Mouse (Mus musculus) spleen, postnatal 36 days (tissue): ENCODE measurements around the gene Trpv4.

Source experiments
- DNase-seq, 2 experiments: peaks; one replicate each; pipeline ENCODE4 v3.0.0; 2022; ENCODE audit warnings: low spot score in 2 of 2, mixed read lengths in 1 of 2

The Trpv4 gene

DNA sequence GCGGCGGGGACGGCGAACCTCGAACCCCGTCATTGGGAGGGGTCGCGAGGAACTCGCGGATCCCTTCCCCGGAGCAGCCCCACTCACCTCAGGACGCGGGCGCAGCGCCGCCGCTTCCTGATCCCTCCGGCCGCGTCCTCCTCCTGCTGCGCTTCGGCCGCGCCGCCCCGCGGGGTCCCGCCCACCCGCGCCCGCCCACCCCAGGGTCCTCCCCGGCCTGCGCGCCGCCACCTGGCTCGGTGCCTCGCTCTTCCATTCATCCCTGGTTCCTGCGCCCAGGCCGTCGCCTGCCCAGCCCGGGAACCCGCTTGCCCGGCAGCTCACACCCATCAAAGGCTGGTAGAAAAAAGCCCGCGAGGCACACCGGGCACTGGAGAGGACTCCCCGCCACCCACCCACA lies at the start of gene Trpv4:
Gene Trpv4 (minus strand): TSS at position 167 of the 400 bp plus-strand sequence.
- DNase-seq = no peak

DNA sequence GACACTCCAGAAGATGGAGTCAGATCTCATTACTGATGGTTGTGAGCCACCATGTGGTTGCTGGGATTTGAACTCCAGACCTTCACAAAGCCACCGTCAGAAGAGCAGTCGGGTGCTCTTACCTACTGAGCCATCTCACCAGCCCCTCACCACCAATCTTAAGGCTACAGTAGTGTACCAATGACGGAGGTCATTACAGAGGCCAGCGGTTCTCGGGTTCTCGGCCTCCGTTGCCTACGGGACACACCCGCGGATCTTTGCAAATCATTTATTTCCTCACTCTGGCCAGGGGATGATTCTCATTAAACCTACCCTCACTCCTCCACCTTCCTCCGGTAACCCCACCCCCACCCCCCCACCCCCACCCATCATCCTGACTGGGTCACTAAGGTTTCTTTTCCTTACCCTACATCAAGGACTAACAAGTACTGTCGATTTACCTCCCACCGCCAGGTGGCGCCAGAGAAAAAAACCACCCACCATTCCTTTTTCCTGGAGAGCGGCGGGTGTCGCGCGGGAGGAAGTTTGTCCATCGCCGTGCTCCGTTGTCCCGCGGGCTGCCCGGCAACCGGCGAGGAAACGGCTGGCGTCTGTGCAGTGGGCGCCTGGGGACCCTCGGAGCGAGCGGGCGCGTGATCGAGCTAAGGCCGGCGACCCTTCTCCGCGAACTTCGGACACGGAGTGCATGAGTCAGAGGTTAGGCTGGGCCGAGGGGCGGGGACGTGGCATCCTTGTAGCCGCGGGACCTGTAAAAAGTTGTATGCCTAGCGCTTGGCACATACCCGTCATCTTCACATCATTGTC lies 49.2 kb upstream of the Trpv4 start, which contains the start of gene Tchp:
Gene Tchp (plus strand): TSS at position 496 of the 804 bp plus-strand sequence.
- peak; percentile 88 to 91 for DNase-seq

- DNase-seq = no peak
These were observed 44.5 kb upstream of the Trpv4 start for GRCm38 (mm10) chr5:114702403-114703392.

DNA sequence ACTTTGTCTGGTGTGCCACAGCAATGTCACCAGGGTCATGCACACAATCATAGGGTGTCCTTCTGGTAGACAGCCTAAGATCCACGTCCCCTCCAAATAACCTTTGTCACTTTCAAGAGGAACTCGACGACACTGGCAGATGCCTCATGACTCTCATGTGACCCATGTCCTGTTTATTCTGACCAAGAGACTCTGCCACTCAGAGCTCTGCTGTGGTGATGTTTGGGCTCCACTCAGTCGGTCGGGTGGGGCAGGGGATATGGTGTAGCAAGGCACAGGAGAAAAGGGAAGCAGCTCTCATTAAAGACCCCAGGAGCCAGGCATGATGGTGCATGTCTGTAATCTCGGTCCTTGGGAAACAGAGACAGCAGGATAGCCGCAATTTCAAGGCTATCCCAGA lies 40.8 kb upstream of the Trpv4 start:
- DNase-seq = peak; percentile 24 to 29

GRCm38 (mm10) chr5:114698044-114698746 lies 40.0 kb upstream of the Trpv4 start:
- DNase-seq = no peak

- DNase-seq = no peak
These were observed 38.7 kb upstream of the Trpv4 start for GRCm38 (mm10) chr5:114696939-114697338.

DNA sequence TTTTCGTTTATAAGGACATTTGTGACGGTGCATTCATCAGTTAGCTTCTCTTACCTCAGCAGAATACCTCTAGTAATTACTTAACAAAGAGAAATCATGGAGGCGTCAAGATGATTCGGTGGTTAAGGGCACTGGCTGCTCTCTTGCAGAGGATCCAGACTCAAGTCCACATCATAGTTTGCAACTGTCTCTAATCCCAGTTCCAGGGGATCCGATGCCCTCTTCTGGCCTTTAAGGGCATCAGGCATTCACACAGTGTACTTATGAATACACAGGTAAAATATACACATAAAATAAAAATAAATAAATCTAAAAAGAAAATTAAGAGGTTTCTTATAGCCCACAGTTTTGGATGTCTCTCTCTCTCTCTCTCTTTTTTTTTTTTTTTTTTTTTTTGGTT lies 37.6 kb upstream of the Trpv4 start:
- no peak for DNase-seq

DNA sequence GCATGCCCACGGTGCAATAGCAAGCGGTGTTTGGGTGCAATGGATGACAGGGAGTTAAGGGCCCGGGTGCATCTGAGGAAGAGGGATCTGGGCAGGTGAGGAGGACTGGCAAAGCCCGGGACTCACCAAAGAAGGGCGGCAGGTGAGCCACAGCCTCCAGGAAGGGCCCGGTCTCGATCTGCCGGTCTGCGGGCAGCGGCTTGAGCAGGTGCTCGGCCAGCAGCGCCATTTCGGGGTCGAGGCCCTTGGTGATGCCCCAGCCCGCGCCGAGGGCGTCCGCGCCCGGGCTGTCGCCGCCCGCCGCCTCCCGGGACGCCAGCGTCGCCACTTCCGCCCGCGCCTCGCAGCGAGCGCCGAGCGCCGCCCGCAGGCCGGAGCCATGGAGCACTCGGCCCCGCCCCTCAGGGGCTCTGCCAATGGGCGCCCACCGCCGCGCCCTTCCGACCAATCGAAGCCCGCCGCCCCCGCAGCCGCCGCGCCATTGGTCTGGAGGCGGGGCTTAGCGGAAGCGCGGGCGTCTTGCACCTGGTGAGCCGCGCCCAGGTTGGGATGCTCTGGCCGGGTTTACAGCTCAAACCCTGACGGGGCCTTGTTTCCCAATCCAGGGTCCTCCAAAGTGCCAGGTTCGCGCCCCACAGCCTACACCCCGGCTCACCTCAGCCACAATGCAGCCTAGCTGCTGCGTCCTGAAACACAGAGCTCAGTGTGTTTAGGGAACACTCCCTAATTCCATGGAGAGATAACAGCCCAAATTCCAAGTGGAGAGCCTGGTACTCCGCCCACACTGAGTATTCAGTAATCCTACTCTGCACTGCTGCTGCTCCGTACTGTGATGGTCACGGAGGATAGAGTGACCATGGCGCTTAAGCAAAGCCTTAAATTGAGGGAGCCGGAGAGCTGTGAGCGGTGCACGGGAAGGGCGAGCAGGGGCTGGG lies 32.7 kb upstream of the Trpv4 start, which contains the start of gene Gltp:
Gene Gltp (minus strand): TSS at position 352 of the 935 bp plus-strand sequence.
- DNase-seq = peak; percentile 95 to 96

DNA sequence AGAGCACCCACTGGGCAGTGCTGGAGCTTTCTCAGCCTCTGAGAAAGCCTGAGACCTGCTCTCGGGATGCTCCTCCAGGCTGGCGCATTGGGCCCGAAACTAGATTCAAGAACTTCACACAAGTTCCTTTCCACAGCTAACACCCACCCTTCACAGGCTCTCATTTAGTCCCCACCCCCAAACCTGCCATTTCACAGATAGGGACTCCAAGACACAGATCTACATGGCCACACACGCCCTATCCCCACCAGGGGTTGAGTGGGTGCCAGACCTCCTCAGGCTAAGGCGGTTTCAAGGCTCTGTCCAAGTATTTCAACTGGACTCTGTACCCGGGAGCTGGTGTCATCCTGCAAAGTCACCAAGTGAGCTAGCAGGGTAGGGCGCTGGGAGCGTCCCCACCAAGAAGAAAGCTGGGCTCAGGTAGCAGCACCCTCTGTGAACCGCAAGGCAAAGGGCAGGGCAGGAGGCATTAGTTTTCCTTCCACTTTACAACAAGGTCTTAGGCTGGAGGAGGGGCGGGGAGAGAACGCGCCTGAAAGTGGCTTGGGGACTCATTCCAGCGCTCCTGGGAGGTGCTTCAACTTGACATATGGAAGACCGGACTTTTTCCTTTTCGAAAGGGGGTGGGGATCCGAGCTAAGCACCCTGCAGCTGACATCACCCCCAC lies 31.6 kb upstream of the Trpv4 start:
- peak; percentile 39 to 41 for DNase-seq

DNA sequence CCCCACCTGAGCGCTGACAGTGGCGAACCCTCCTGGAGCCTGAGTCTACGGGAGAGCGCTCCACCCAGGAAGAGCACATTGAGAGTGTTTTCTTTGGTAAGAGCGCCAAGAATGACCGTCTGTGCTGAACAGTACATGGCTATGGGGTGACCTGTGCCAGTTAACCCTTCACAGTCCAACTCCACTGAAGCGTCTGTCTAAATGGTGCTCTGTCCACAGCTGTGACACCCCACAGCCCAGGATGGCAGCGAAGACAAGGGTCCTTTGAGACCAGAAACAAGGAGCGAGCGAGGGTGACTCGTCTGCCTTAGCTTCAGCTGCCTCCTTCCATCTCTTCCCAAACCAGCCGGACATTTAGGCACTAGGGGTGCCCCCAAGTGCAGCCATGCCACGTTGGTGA lies 30.5 kb upstream of the Trpv4 start:
- no peak for DNase-seq

DNA sequence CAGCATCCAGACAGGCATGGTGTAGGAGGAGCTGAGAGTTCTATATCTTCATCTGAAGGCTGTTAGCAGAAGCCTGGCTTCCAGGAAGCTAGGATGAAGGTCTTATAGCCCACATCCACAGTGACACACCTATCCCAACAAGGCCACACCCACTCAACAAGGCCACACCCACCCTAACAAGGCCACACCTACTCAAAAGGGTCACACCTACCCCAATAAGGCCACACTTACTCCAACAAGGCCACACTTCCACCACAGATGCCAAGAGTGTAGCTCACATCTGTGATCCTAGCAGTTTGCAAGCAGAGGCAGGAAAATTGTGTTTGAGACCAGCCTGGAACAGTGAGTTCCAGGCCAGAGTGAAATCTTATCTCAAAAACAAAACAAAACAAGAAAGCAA lies 29.7 kb upstream of the Trpv4 start:
- no peak for DNase-seq

GRCm38 (mm10) chr5:114686726-114687210 lies 28.5 kb upstream of the Trpv4 start:
- no peak for DNase-seq

DNA sequence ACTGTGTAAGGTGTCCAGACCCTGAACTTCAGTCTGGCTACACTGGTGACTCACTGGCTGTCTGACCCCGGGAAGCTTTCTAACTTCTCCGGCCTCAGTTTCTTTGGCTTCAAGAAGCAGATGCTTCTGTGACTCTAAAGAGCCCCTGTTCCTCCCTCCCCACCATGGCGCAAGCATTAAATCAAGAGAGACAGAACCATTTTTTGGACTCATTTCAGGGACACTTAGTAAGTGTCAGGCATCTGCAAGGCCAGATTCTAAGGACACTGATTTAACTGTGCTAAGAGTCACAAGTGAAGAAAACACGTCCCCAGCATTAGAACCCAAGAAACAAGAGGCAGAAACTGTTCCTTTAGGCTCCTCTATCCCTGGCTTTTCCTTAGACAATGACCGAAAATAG lies 27.8 kb upstream of the Trpv4 start:
- no peak for DNase-seq

DNA sequence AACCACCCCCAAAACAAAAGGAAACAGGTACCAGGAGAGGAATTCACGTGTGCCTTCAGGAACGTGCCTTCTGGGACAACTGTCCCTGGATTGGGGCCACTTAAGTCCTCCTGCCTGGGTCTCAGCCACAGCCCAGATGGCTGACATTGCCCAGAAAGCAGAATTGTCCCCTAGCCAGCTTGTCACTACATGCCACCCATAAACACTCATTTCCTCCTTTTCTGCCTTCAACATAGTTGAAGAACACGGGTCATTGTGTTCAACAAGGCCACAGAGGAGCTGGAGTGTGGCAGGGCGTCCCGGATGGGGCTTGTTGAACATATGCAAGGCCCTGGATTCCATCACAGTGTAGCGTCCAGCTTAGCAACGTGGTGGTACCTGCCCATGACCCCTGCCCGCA lies 23.5 kb upstream of the Trpv4 start:
- DNase-seq = peak; percentile 36 to 40

DNA sequence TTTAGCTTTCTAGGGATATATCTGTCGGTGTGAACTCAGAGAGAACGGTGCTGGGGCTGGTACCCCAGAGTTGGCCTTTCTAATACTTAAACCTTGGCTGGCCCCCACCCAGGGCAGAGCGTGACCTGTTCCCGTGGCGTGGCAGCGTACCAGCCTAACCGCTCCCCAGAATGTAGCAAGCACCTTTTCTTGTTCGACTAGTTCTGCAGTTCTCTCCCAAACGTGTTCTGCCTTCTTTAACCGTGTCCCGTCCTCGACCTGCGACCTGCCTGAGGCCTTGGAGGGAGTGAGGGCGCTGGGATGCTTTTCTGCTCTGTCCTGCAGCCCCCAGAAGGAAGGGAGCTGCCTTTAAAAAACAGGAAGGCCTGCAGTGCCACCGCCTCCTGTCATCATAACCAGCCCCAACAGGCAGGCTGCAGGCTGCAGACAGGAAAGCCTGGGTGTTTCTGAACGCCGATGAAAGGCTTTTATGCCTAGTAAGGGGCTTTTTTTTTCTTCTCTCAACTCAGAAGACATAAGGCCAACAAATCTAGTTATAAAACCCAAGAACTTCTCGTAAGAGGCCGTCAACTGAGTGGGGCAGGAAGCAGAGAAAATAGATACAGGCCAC lies 22.6 kb upstream of the Trpv4 start:
- peak; percentile 30 to 34 for DNase-seq

DNA sequence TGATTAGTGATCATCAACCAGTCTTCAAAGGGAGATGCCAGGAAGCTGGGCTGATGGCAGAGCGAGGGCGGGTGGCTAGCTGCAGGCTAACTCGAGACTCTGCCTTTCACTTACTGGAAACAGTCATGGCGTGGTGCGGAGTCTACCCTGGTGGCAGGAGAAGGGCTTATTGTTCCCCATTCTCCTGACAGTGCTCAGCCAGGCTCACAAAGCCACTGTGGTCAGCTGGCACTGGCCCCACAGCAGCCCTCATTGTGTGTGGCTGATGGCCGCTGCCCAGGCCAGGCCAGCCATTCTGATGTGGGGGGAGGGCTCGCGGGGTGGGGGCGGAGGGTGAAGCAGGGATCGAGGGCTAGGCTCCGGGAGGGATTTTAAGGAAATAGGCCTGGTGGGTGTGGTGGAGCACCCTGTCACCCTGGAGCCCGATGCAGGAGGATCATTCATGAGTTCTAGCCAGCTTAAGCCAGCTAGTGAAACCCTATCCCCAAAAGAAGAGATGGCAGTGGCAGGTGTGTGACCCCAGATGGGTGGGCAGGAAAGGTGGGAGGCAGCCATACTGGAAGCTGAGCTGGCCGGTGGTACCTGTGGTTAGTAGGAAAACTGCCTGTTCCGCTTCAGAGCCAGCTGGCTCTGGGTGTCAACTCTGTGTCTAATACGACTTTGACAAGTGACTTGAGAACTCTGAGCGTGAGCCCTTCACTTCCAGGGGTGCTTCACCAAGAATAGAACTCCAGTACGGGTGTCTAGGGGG lies 21.8 kb upstream of the Trpv4 start:
- peak in 1 of 2 experiments; percentile 19 for DNase-seq

- no peak for DNase-seq
These were observed 16.4 kb upstream of the Trpv4 start for GRCm38 (mm10) chr5:114674594-114674993.

- no peak for DNase-seq
These were observed 14.9 kb upstream of the Trpv4 start for GRCm38 (mm10) chr5:114673114-114673513.

- no peak for DNase-seq
These were observed 10.8 kb upstream of the Trpv4 start for GRCm38 (mm10) chr5:114669014-114669413.
